Mouse (Mus musculus) 416B (cell line): ENCODE data around the gene Kir3dl1.
"Not testable (repeated sequence)": the region's sequence is repeated elsewhere in the genome, so short reads cannot be mapped to it uniquely, and the experiment has no call there.

Experiments used
- DNase-seq: peaks from one replicate; pipeline ENCODE4 v3.0.0; 2011; ENCODE audit warnings: low read depth

Gene Kir3dl1

DNA sequence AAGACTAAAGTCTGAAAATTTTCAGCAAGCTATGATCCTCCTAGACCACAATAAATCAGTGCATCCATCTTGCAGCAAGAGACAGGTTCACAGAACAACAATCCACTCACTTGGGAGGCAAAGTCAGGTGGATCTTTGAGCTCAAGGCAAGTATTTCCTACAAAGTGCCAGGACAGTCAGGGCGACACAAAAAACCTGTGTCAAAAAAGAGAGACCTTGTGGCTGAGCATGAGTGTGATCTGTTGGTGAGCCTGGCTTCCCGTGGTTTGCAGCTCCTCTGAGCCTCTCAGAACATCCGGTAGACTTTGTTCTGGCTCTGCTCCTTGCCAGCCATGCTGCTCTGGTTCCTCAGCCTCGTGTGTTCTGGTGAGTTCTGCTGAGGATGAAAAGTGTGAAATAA, at the start of gene Kir3dl1:
Kir3dl1 (plus strand) TSS at position 301 of the 400 bp plus-strand sequence.
- DNase-seq = not testable (repeated sequence)

DNA sequence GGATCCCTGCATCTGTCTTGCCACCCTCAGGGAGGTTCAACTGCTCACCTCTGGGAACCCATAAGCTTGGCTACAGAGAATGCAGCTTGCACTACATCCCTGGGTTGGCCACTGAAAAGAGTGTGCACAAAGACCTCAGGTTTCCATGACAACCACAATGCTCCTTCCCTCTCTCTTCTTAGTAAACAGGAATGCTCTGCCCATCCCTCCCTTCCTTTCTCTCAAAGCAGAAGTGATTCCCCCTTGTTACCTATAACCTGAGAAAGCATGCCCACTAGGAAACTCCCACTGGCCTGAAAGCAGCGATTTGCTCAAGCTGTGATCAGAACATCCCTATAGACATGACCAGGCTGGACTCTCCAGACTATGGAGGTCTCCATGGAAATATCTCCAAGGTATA, 26.2 kb downstream of the Kir3dl1 start, which contains the start of gene Kir3dl2:
Kir3dl2 (minus strand) TSS at position 101 of the 400 bp plus-strand sequence.
- not testable (repeated sequence) for DNase-seq

DNA sequence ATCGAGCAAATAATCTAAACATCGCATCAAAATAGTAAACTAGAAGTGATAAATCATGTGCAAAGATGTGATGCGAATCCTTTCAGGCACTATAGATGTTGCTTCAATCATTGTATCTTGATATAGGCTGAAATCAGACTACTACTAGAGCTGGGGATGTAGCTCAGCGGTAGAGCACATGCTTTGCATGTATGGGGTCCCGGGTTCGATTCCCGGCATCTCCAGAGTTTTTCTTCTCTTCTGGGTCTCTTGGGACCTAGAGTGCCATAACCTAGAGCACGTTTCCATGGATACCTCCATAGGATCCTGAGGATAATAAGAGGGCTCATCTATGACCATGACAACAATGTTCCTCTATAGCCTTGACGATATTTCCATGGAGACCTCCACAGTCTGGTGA, 51.3 kb downstream of the Kir3dl1 start:
- not testable (repeated sequence) for DNase-seq
